Mouse (Mus musculus) cerebellum, adult 2 months (tissue): ENCODE measurements around the gene Aldh3b3. TPM values are rescaled to one million over a fixed set of nuclear protein-coding genes. Genes with fewer than 3 reads are reported as not detected.

Experiments used
- DNase-seq, 2 experiments: peaks; one replicate each; pipeline ENCODE4 v3.0.0; 2021
- H3K27ac ChIP-seq: fragments of 200-500 bp; 2 replicates; pipeline ENCODE4 v1.5.1; 2012; ENCODE audit warnings: low read length, control low read depth, inconsistent platforms; ENCODE audit not compliant: insufficient read depth
- H3K27me3 ChIP-seq: fragments of 200-500 bp; 2 replicates; pipeline ENCODE4 v1.6.1; 2012; ENCODE audit warnings: inconsistent platforms, mild to moderate bottlenecking, low read length, moderate library complexity; ENCODE audit not compliant: control insufficient read depth, insufficient read depth
- H3K4me1 ChIP-seq: fragments of 200-500 bp; 2 replicates; pipeline ENCODE4 v1.6.1; 2011; ENCODE audit warnings: low read length; ENCODE audit not compliant: control insufficient read depth, insufficient read depth
- H3K4me3 ChIP-seq: fragments of 200-500 bp; replicated peaks from 2 replicates; pipeline ENCODE3; 2011; ENCODE audit warnings: mild to moderate bottlenecking, low read depth, low read length, control low read depth; ENCODE audit not compliant: insufficient read depth
- CTCF ChIP-seq: fragments of 200-500 bp; IDR thresholded peaks from 2 replicates; pipeline ENCODE4 v1.5.1; 2011; ENCODE audit warnings: low read depth, mild to moderate bottlenecking, control low read depth, low read length, moderate library complexity, borderline replicate concordance; ENCODE audit not compliant: insufficient read depth
- POLR2A ChIP-seq: fragments of 200-500 bp; IDR thresholded peaks from 2 replicates; pipeline ENCODE4 v1.6.1; 2011; ENCODE audit warnings: low read length, control low read depth, borderline replicate concordance; ENCODE audit not compliant: insufficient read depth
- WGBS: fragments of 180-500 bp; shearing (Covaris S2); methylation state at CpG from one replicate; pipeline ENCODE4 v1.1.7; 2018; 5-methylcytosine and 5-hydroxymethylcytosine counted together
- polyA plus RNA-seq: library from polyadenylated mRNA; depleted of rRNA; stranded (reverse); fragments of >200 nt; gene quantifications from 2 replicates; pipeline ENCODE4 v1.2.3, GENCODE M21; 2012

The Aldh3b3 gene
- polyA plus RNA-seq, 1 experiment: 0.11 TPM

- Histone ChIP-seq H3K27me3 (no peaks in the 10 kb centered on the region), H3K4me3 (no peak overlapping the region), H3K4me1 (peaks cover 8% of the 10 kb centered on the region), H3K27ac (no peak overlapping the region)
- TF ChIP-seq POLR2A: no peak
- no peak for TF ChIP-seq CTCF
- 63% methylated on average over 10 of the region's 10 CpGs for WGBS
- DNase-seq: no peak
These were observed 35.6 kb upstream of the Aldh3b3 start for GRCm38 (mm10) chr19:3922661-3923371.

- Histone ChIP-seq H3K4me3 (no peak overlapping the region), H3K27ac (no peak overlapping the region), H3K27me3 (no peaks in the 10 kb centered on the region), H3K4me1 (peaks cover 8% of the 10 kb centered on the region)
- WGBS: 50% methylated on average over 13 of the region's 13 CpGs
- no peak for DNase-seq
- TF ChIP-seq CTCF (no peak), POLR2A (no peak)
These were observed 34.9 kb upstream of the Aldh3b3 start for GRCm38 (mm10) chr19:3923586-3923985.

GRCm38 (mm10) chr19:3924190-3924589 is 34.3 kb upstream of the Aldh3b3 start:
- WGBS: 70% methylated on average over 8 of the region's 8 CpGs
- TF ChIP-seq CTCF (no peak), POLR2A (no peak)
- no peak for DNase-seq
- no peak overlapping the region for H3K4me3 ChIP-seq
- H3K27ac ChIP-seq: no peak overlapping the region
- no peaks in the 10 kb centered on the region for H3K27me3 ChIP-seq
- H3K4me1 ChIP-seq: peaks cover 13% of the 10 kb centered on the region

- Histone ChIP-seq H3K4me1 (peaks cover 20% of the 10 kb centered on the region), H3K27ac (no peak overlapping the region), H3K27me3 (no peaks in the 10 kb centered on the region), H3K4me3 (no peak overlapping the region)
- 95% methylated on average over 7 of the region's 7 CpGs for WGBS
- DNase-seq: no peak
- TF ChIP-seq CTCF (no peak), POLR2A (no peak)
These were observed 33.6 kb upstream of the Aldh3b3 start for GRCm38 (mm10) chr19:3924868-3925267.

GRCm38 (mm10) chr19:3925859-3926258 is 32.6 kb upstream of the Aldh3b3 start:
- Histone ChIP-seq H3K4me3 (no peak overlapping the region), H3K27me3 (no peaks in the 10 kb centered on the region), H3K27ac (no peak overlapping the region), H3K4me1 (peaks cover 29% of the 10 kb centered on the region)
- WGBS: 86% methylated on average over 6 of the region's 6 CpGs
- no peak for DNase-seq
- TF ChIP-seq POLR2A: no peak
- TF ChIP-seq CTCF: no peak

- Histone ChIP-seq H3K27me3 (no peaks in the 10 kb centered on the region), H3K4me3 (no peak overlapping the region), H3K4me1 (peaks cover 29% of the 10 kb centered on the region), H3K27ac (0 out of 2 replicates have a peak overlapping the region, but pooled peaks have one; percentile 15)
- DNase-seq: peak; percentile 53 to 60
- TF ChIP-seq CTCF (peak; percentile 7; the same call in 1 of the 2 replicates), POLR2A (no peak)
- WGBS: 11% methylated on average over 3 of the region's 3 CpGs
These were observed 32.2 kb upstream of the Aldh3b3 start for GRCm38 (mm10) chr19:3926279-3926678.

GRCm38 (mm10) chr19:3926685-3927084 is 31.8 kb upstream of the Aldh3b3 start:
- 35% methylated on average over 6 of the region's 6 CpGs for WGBS
- no peak for DNase-seq
- no peak for TF ChIP-seq POLR2A
- TF ChIP-seq CTCF: no peak

GRCm38 (mm10) chr19:3927989-3928388 is 30.5 kb upstream of the Aldh3b3 start:
- Histone ChIP-seq H3K27ac (no peak overlapping the region), H3K4me3 (no peak overlapping the region), H3K4me1 (peaks cover 29% of the 10 kb centered on the region), H3K27me3 (no peaks in the 10 kb centered on the region)
- WGBS: 95% methylated on average over 4 of the region's 4 CpGs
- DNase-seq: no peak
- TF ChIP-seq POLR2A: no peak
- TF ChIP-seq CTCF: no peak

More at GRCm38 (mm10) chr19:3926685-3927084, 31.8 kb upstream of the Aldh3b3 start:
- H3K4me3 ChIP-seq: no peak overlapping the region
- peaks cover 29% of the 10 kb centered on the region for H3K4me1 ChIP-seq
- H3K27me3 ChIP-seq: no peaks in the 10 kb centered on the region
- 0 out of 2 replicates have a peak overlapping the region, but pooled peaks have one; percentile 15 for H3K27ac ChIP-seq
